Mouse (Mus musculus): ENCODE measurements around the gene 4930518I15Rik. TPM values are rescaled to one million over a fixed set of nuclear protein-coding genes. Genes with fewer than 3 reads are reported as not detected.
"Not testable (repeated sequence)": the region's sequence is repeated elsewhere in the genome, so short reads cannot be mapped to it uniquely, and the experiment has no call there.

Gene 4930518I15Rik
- polyA plus RNA-seq, 1 experiment from 2014 or later: 9.6 TPM

GRCm38 (mm10) chr2:156892821-156893220 lies 35.1 kb upstream of the 4930518I15Rik start:
- H3K36me3 ChIP-seq: no peaks in the 10 kb centered on the region
- no peak for ATAC-seq (ENCODE audit: insufficient number of reproducible peaks, insufficient read depth, low FRiP score, low TSS enrichment)
- no peaks in the 10 kb centered on the region for H3K9me3 ChIP-seq
- no peak overlapping the region for H3K4me3 ChIP-seq
- H3K27ac ChIP-seq: no peak overlapping the region
- WGBS: 76% methylated on average over 6 of the region's 6 CpGs
- no peaks in the 10 kb centered on the region for H3K4me1 ChIP-seq
- H3K27me3 ChIP-seq: no peaks in the 10 kb centered on the region
- no peak overlapping the region for H3K4me2 ChIP-seq (replicated peaks)
- H3K9ac ChIP-seq: no peak overlapping the region

DNA sequence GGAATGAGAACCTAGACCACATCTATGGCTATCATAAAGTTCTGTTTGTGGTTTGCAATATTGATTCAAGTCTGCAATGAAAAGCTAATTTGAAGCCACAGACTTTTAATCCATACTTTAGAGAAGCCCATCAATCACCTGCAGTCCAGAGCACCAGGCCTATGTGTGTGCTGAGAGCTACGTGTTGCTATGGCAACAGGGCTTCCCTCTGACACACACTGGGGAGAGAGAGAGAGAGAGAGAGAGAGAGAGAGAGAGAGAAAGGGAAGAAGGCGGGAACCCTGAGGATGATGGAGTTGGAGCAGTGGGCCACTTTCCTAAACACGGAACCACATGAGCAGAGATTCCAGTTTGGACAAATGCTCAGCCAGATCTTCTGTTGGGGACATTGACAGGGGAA lies 34.5 kb upstream of the 4930518I15Rik start:
- H3K4me2 ChIP-seq (replicated peaks): no peak overlapping the region
- no peaks in the 10 kb centered on the region for H3K9me3 ChIP-seq
- no peak for ATAC-seq (ENCODE audit: insufficient number of reproducible peaks, insufficient read depth, low FRiP score, low TSS enrichment)
- H3K9ac ChIP-seq: no peak overlapping the region
- no peaks in the 10 kb centered on the region for H3K4me1 ChIP-seq
- H3K36me3 ChIP-seq: no peaks in the 10 kb centered on the region
- H3K27me3 ChIP-seq: no peaks in the 10 kb centered on the region
- H3K4me3 ChIP-seq: no peak overlapping the region
- H3K27ac ChIP-seq: no peak overlapping the region
- 49% methylated on average over 3 of the region's 3 CpGs for WGBS

GRCm38 (mm10) chr2:156888490-156888889 lies 30.7 kb upstream of the 4930518I15Rik start:
- no peak overlapping the region for H3K4me3 ChIP-seq
- H3K9me3 ChIP-seq: no peaks in the 10 kb centered on the region
- H3K36me3 ChIP-seq: no peaks in the 10 kb centered on the region
- no peaks in the 10 kb centered on the region for H3K27me3 ChIP-seq
- H3K27ac ChIP-seq: no peak overlapping the region
- WGBS: 52% methylated on average over 3 of the region's 3 CpGs
- no peak overlapping the region for H3K4me2 ChIP-seq (replicated peaks)
- ATAC-seq (ENCODE audit: insufficient number of reproducible peaks, insufficient read depth, low FRiP score, low TSS enrichment): no peak
- no peaks in the 10 kb centered on the region for H3K4me1 ChIP-seq
- no peak overlapping the region for H3K9ac ChIP-seq

DNA sequence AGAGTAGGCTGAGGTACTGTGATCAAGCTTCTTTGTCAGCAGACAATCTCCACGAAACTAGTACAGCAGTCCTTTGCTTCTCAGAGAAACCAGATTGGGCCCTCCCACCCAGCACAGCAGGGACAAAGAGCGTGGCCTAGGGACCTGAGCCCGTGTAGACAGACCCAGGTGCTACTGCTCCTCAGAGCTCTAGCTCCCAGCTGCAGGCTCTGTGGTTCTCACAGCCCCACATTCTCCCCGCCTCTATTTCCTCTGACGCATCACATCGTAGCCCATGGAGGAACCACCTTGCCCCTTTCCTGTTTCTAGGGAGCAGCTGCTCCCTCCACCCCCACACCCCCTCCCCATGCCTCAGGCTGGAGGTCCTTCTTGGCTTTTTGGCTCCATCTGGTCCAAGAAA lies 29.3 kb upstream of the 4930518I15Rik start, which contains the start of gene Sla2:
Sla2 (minus strand) TSS at position 176 of the 400 bp plus-strand sequence.
- Histone ChIP-seq H3K36me3 (no peaks in the 10 kb centered on the region), H3K27ac (no peak within 1 kb of the TSS), H3K4me3 (no peak within 1 kb of the TSS), H3K4me2 (replicated peaks) (no peak within 1 kb of the TSS), H3K27me3 (no peaks in the 10 kb centered on the region), H3K4me1 (no peaks in the 10 kb centered on the region), H3K9ac (no peak within 1 kb of the TSS), H3K9me3 (no peaks in the 10 kb centered on the region)
- ATAC-seq (ENCODE audit: insufficient number of reproducible peaks, insufficient read depth, low FRiP score, low TSS enrichment): no peak
- WGBS: 72% methylated on average over 6 of the region's 6 CpGs

DNA sequence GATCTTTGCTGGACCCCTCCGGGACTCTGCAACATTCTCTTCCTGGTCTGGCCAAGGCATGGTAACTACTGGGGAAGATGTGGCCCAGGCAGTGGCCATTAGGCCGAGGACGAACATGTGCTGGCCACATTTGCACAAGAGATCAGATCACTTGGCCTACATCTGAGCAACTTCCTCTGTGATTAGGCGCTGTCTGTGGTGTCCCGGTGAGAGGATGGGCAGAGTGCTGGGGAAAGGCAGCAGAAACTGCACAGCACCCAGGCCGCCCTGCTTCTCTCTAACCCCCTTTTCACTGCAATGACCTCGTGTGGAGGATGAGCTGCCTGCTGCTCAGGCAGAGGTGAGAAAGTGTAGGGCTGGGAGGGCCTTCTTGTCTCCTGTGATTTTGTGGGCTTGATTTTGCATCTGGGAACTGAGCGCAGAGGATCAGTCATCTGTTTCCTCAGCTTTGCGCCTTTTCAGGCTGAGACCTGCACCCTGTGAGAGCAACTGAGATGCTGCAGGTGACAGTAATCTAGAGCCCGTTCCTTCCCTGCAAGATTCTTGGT lies 28.4 kb upstream of the 4930518I15Rik start:
- no peak for ATAC-seq (ENCODE audit: insufficient number of reproducible peaks, insufficient read depth, low FRiP score, low TSS enrichment)
- no peak overlapping the region for H3K27ac ChIP-seq
- WGBS: 71% methylated on average over 10 of the region's 10 CpGs

DNA sequence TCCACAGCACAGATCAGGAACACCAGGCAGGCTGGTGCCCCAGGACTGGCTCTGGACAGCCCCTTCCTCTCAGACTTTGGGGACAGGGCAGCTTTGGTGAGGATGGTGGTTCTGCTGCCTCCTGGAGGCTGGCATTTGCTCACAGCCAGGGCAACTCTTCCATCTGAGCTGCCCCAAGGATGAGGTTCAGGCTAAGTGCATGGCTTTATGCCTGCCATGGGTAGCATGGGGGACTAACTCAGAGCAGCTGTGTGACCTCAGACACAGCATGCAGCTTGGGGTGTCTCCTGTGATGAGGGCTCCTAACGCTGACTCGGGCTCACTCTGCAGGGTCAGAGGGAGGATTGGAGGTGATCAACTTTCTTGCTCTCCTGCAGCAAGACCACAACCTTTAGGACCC lies 27.9 kb upstream of the 4930518I15Rik start:
- not testable (repeated sequence) for H3K27me3 ChIP-seq; H3K4me2 ChIP-seq (replicated peaks); H3K9ac ChIP-seq; ATAC-seq (ENCODE audit: insufficient number of reproducible peaks, insufficient read depth, low FRiP score, low TSS enrichment); H3K9me3 ChIP-seq; H3K27ac ChIP-seq; H3K4me1 ChIP-seq; H3K36me3 ChIP-seq; H3K4me3 ChIP-seq
- 50% methylated on average over 2 of the region's 2 CpGs for WGBS

More for the DNA sequence above, 28.4 kb upstream of the 4930518I15Rik start:
- Histone ChIP-seq H3K9me3 (no peaks in the 10 kb centered on the region), H3K4me2 (replicated peaks) (no peak overlapping the region), H3K4me1 (no peaks in the 10 kb centered on the region), H3K36me3 (no peaks in the 10 kb centered on the region), H3K27me3 (no peaks in the 10 kb centered on the region), H3K4me3 (no peak overlapping the region), H3K9ac (no peak overlapping the region)

- no peak for ATAC-seq (ENCODE audit: insufficient number of reproducible peaks, insufficient read depth, low FRiP score, low TSS enrichment)
- no peak overlapping the region for H3K4me3 ChIP-seq
- no peaks in the 10 kb centered on the region for H3K27me3 ChIP-seq
- 90% methylated on average over 10 of the region's 10 CpGs for WGBS
- no peaks in the 10 kb centered on the region for H3K36me3 ChIP-seq
- H3K27ac ChIP-seq: no peak overlapping the region
- no peaks in the 10 kb centered on the region for H3K4me1 ChIP-seq
- H3K9me3 ChIP-seq: no peaks in the 10 kb centered on the region
- no peak overlapping the region for H3K4me2 ChIP-seq (replicated peaks)
- H3K9ac ChIP-seq: no peak overlapping the region
Measured at GRCm38 (mm10) chr2:156884396-156885211, 26.9 kb upstream of the 4930518I15Rik start.

GRCm38 (mm10) chr2:156882431-156883001 lies 24.8 kb upstream of the 4930518I15Rik start:
- Histone ChIP-seq H3K9ac (no peak overlapping the region), H3K4me3 (no peak overlapping the region), H3K9me3 (no peaks in the 10 kb centered on the region), H3K27me3 (no peaks in the 10 kb centered on the region), H3K36me3 (no peaks in the 10 kb centered on the region), H3K4me2 (replicated peaks) (no peak overlapping the region), H3K27ac (no peak overlapping the region), H3K4me1 (no peaks in the 10 kb centered on the region)
- WGBS: 33% methylated on average over 10 of the region's 10 CpGs
- ATAC-seq (ENCODE audit: insufficient number of reproducible peaks, insufficient read depth, low FRiP score, low TSS enrichment): no peak

- no peak for ATAC-seq (ENCODE audit: insufficient number of reproducible peaks, insufficient read depth, low FRiP score, low TSS enrichment)
- Histone ChIP-seq H3K36me3 (peaks cover 8% of the 10 kb centered on the region), H3K4me1 (no peaks in the 10 kb centered on the region), H3K27me3 (no peaks in the 10 kb centered on the region), H3K9ac (no peak overlapping the region), H3K9me3 (no peaks in the 10 kb centered on the region), H3K27ac (no peak overlapping the region), H3K4me3 (no peak overlapping the region), H3K4me2 (replicated peaks) (no peak overlapping the region)
- 80% methylated on average over 3 of the region's 3 CpGs for WGBS
Measured at GRCm38 (mm10) chr2:156879541-156879940, 21.8 kb upstream of the 4930518I15Rik start.

DNA sequence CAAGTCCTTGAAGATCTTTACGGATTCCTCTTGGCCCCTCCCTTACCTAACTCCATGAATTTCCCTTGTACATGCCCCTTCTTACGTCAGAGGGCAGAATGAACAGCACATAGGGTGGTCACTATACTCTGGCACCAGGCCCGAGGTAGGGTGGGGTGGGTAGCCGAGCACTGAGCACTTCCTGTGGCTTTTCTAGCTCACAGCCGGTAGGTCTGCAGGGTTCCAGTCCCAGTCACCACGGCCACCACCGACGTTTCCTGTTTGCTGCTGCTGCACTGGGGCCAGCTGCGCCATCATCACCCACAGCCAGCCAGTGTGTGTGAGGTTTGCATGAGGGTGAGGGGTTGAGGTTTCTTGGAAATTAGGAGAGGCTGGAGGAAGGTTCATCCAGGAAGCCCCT lies 20.0 kb upstream of the 4930518I15Rik start:
- H3K4me1 ChIP-seq: no peaks in the 10 kb centered on the region
- no peak overlapping the region for H3K27ac ChIP-seq
- WGBS: 61% methylated on average over 9 of the region's 9 CpGs
- no peak overlapping the region for H3K9ac ChIP-seq
- H3K27me3 ChIP-seq: no peaks in the 10 kb centered on the region
- H3K4me3 ChIP-seq: no peak overlapping the region
- no peak for ATAC-seq (ENCODE audit: insufficient number of reproducible peaks, insufficient read depth, low FRiP score, low TSS enrichment)
- H3K36me3 ChIP-seq: peaks cover 24% of the 10 kb centered on the region
- H3K4me2 ChIP-seq (replicated peaks): no peak overlapping the region
- no peaks in the 10 kb centered on the region for H3K9me3 ChIP-seq

GRCm38 (mm10) chr2:156874760-156875510 lies 17.2 kb upstream of the 4930518I15Rik start:
- WGBS: 95% methylated on average over 4 of the region's 4 CpGs
- Histone ChIP-seq H3K36me3 (peaks cover 36% of the 10 kb centered on the region), H3K27ac (no peak overlapping the region), H3K9me3 (no peaks in the 10 kb centered on the region), H3K9ac (no peak overlapping the region), H3K4me3 (no peak overlapping the region), H3K4me2 (replicated peaks) (no peak overlapping the region), H3K4me1 (no peaks in the 10 kb centered on the region), H3K27me3 (no peaks in the 10 kb centered on the region)
- ATAC-seq (ENCODE audit: insufficient number of reproducible peaks, insufficient read depth, low FRiP score, low TSS enrichment): no peak
